Mouse (Mus musculus): ENCODE measurements around the gene U2af1l4. TPM values are rescaled to one million over a fixed set of nuclear protein-coding genes. Genes with fewer than 3 reads are reported as not detected.

Gene U2af1l4
- total and polyA plus RNA-seq, 3 experiments, result 42.5 to 71.2 (median 62.9) TPM

DNA sequence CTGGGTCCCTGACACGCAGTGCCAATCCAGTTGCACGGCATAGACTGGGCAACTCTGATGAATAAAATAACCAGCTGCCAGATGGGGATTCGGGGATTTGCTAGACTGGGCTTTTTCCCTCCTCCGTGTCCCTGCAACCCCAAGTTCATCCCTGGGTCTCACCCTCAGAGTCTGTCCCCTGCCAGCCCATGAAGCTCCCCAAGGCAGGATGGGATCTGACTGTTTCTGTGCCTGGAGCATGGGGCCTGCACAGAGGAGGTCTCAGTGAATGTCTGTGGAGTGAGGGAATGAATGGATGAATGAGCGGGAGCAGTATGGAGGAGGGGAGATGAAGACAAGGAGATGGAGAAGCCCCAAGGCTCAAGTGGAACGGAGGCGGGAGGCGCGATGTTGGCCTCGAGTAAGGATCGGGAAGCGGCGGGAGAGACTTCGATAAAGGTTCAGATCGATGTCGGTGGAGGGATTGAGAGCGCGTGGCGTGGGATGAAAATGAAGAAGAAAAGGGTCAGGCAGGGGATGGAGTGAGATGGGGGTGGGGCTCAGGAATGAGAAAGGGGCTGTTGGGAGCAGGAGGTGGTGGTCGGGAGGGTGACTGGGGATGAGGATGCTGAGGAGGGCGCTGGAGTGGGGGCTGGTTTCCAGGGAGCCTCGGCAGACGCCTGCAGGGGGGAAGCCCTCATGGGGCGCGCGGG is 29.0 kb upstream of the U2af1l4 start:
- Histone ChIP-seq H3K36me3 (replicated peaks) (peaks cover 59% of the 10 kb centered on the region), H3K27me3 (ENCODE audit: insufficient read depth, low read length) (no peaks in the 10 kb centered on the region), H3K4me1 (ENCODE audit: insufficient read depth, low read depth, low read length) (peaks cover 33% of the 10 kb centered on the region), H3K9me3 (replicated peaks) (no peaks in the 10 kb centered on the region), H3K4me3 (ENCODE audit: low read depth, low read length) (peak overlapping the region; percentile 82)
- ATAC-seq (ENCODE audit: extremely low read depth, insufficient number of reproducible peaks, low FRiP score, poor library complexity, severe bottlenecking) (no peak), DNase-seq (ENCODE audit: low spot score) (no peak)
- TF ChIP-seq GATA1 (IDR thresholded peaks at IDR 0.05; ENCODE audit: borderline replicate concordance, low read length) (no peak), GATA2 (IDR thresholded peaks at IDR 0.05; ENCODE audit: borderline replicate concordance, low read depth, low read length) (no peak), CTCF (IDR thresholded peaks at IDR 0.05; ENCODE audit: low read depth, low read length) (no peak), TAL1 (conservative IDR thresholded peaks at IDR 0.05; ENCODE audit: low read depth, low read length) (no peak), POLR2AphosphoS5 (IDR thresholded peaks at IDR 0.05; ENCODE audit: insufficient replicate concordance, low read depth, low read length) (no peak)

DNA sequence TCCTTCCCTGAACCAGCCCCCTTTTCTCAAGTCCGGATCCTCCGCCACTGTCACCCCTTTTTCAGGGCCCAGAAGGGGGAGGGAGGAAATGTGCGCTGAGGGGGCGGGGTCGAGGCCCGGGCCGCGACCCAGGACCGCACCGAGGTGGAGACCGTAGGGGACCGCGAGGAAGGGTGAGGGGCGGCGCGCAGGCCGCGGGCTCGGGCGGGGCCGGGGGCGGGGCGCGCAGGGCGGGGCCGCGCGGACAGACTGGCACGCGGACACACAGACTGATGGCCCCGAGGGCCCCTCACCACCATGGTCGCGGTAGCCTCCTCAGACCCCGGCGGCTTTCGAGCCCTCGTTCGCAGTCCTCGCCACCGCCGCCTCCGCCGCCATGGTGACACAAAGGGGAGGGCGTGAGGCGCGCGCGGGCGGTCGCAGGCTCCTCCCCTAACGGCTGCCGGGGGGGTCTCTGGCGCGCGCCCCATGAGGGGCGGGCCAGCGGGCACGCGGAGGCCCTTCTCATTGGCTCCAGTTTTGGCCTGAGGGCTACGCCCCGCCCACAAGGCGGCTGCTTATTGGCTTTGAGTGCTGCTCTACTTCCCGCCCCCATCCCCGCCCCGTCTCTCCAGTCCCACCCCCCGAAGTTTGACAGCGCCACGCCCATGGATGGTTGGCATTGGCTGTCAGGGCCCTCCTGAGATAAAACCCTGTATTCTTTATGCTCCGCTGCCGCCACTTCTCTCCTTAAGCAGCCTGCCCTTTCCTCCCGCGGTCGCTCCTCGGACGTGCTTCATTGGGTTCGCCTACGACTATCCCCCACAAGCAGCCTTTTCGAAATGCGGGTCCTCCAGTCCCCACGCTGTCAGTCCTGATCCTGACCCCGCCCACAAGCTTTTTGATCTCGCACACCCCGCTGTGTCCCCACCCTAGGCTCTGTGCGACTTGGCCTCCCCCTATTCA is 28.2 kb upstream of the U2af1l4 start, which contains the start of gene Arhgap33:
Gene Arhgap33 (minus strand): TSS at position 428 of the 945 bp plus-strand sequence.
- Histone ChIP-seq H3K9me3 (replicated peaks) (no peaks in the 10 kb centered on the region), H3K4me3 (ENCODE audit: low read depth, low read length) (peak within 1 kb of the TSS; percentile 82), H3K27me3 (ENCODE audit: insufficient read depth, low read length) (no peaks in the 10 kb centered on the region), H3K36me3 (replicated peaks) (peaks cover 59% of the 10 kb centered on the region), H3K4me1 (ENCODE audit: insufficient read depth, low read depth, low read length) (peaks cover 33% of the 10 kb centered on the region)
- ATAC-seq (ENCODE audit: extremely low read depth, insufficient number of reproducible peaks, low FRiP score, poor library complexity, severe bottlenecking), result peak; percentile 93
- peak; percentile 100 for DNase-seq (ENCODE audit: low spot score)
- TF ChIP-seq CTCF (IDR thresholded peaks at IDR 0.05; ENCODE audit: low read depth, low read length) (no peak), TAL1 (conservative IDR thresholded peaks at IDR 0.05; ENCODE audit: low read depth, low read length) (no peak), GATA2 (IDR thresholded peaks at IDR 0.05; ENCODE audit: borderline replicate concordance, low read depth, low read length) (no peak), POLR2AphosphoS5 (IDR thresholded peaks at IDR 0.05; ENCODE audit: insufficient replicate concordance, low read depth, low read length) (no peak), GATA1 (IDR thresholded peaks at IDR 0.05; ENCODE audit: borderline replicate concordance, low read length) (no peak)

DNA sequence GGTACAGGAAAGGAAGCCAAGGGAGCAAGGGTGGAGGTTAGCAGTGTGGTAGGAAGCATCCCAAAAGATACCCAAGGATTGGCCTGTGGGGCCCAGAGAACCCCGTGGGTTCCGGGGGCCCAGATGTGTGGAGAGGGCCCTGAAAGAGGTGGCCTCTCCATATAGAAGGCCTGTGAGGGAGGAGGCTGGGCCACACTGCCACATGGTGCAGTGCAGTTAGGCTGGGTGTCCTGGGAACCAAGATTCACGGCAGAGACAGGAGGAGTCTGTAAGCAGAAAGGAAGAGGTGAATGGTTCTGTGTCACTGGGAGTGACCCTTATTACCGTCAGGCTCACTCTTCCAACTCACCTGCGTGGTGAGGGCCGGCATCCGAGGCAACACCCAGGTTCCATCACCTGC is 22.5 kb upstream of the U2af1l4 start:
- Histone ChIP-seq H3K4me3 (ENCODE audit: low read depth, low read length) (no peak overlapping the region), H3K36me3 (replicated peaks) (peaks cover 60% of the 10 kb centered on the region), H3K4me1 (ENCODE audit: insufficient read depth, low read depth, low read length) (peaks cover 28% of the 10 kb centered on the region), H3K9me3 (replicated peaks) (no peaks in the 10 kb centered on the region), H3K27me3 (ENCODE audit: insufficient read depth, low read length) (no peaks in the 10 kb centered on the region)
- TF ChIP-seq GATA2 (IDR thresholded peaks at IDR 0.05; ENCODE audit: borderline replicate concordance, low read depth, low read length) (no peak), TAL1 (conservative IDR thresholded peaks at IDR 0.05; ENCODE audit: low read depth, low read length) (no peak), GATA1 (IDR thresholded peaks at IDR 0.05; ENCODE audit: borderline replicate concordance, low read length) (no peak), POLR2AphosphoS5 (IDR thresholded peaks at IDR 0.05; ENCODE audit: insufficient replicate concordance, low read depth, low read length) (no peak), CTCF (IDR thresholded peaks at IDR 0.05; ENCODE audit: low read depth, low read length) (no peak)
- no peak for ATAC-seq (ENCODE audit: extremely low read depth, insufficient number of reproducible peaks, low FRiP score, poor library complexity, severe bottlenecking)
- DNase-seq (ENCODE audit: low spot score), result no peak

DNA sequence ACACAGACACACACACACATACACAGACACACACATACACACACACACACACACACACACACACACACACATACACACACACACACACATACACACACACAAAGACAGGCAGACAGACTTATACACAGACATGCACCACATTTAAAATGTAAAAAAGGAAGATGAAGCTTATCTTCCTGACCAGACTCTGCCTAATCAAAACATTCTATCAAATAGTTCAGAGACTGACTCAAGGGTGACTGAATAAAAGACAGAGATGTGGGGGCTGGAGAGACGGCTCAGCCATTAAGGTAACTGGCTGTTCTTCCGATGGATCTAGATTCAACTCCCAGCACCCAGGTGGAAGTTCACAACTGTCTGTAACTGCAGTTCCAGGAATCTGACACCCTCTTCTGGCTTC is 18.8 kb upstream of the U2af1l4 start:
- no peak overlapping the region for H3K4me3 ChIP-seq (ENCODE audit: low read depth, low read length)
- DNase-seq (ENCODE audit: low spot score) (peak; percentile 58), ATAC-seq (ENCODE audit: extremely low read depth, insufficient number of reproducible peaks, low FRiP score, poor library complexity, severe bottlenecking) (peak; percentile 84)
- no peaks in the 10 kb centered on the region for H3K27me3 ChIP-seq (ENCODE audit: insufficient read depth, low read length)
- H3K4me1 ChIP-seq (ENCODE audit: insufficient read depth, low read depth, low read length), result peaks cover 30% of the 10 kb centered on the region
- peaks cover 73% of the 10 kb centered on the region for H3K36me3 ChIP-seq (replicated peaks)
- no peaks in the 10 kb centered on the region for H3K9me3 ChIP-seq (replicated peaks)
- peak; percentile 69 for TF ChIP-seq TAL1 (conservative IDR thresholded peaks at IDR 0.05; ENCODE audit: low read depth, low read length)
- no peak for TF ChIP-seq POLR2AphosphoS5 (IDR thresholded peaks at IDR 0.05; ENCODE audit: insufficient replicate concordance, low read depth, low read length)

DNA sequence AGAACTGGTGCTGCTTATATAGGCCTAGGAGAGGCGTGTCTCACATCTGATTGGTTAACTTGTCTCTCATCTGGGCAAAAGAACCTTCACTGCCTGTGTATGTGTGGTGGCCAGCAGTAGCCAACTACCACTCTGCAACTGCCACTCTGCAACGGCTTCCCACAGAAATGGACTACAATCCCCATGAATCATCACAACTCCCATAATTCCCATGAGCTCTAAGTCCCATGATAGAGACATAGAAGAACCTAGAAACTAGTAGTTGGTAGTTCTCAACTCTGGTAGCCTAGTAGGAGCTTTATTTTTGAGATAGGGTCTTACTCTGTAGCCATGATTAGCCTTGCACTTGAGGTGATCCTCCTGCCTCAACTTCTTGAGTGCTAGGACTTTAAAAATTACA is 13.2 kb upstream of the U2af1l4 start:
- ATAC-seq (ENCODE audit: extremely low read depth, insufficient number of reproducible peaks, low FRiP score, poor library complexity, severe bottlenecking), result no peak

DNA sequence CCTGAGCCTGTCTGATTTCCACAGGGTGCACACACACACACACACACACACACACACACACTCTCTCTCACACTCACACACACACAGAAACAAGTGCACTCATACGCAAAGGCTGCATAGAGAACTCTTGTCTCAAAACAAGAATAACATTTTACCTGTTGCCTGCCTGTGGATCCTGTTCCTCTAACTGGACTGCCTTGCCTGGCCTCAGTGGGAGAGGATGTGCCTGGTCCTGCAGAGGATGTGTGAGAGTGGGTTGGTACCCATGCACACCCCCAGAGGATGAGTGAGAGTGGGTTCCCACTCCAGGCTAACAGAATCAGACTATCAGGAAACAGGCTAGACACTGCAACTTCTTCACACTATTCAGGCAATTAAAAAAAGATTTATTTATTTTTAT is 12.5 kb upstream of the U2af1l4 start:
- no peak for ATAC-seq (ENCODE audit: extremely low read depth, insufficient number of reproducible peaks, low FRiP score, poor library complexity, severe bottlenecking)
- no peaks in the 10 kb centered on the region for H3K9me3 ChIP-seq (replicated peaks)
- peaks cover 66% of the 10 kb centered on the region for H3K36me3 ChIP-seq (replicated peaks)
- H3K4me1 ChIP-seq (ENCODE audit: insufficient read depth, low read depth, low read length), result peaks cover 43% of the 10 kb centered on the region
- no peaks in the 10 kb centered on the region for H3K27me3 ChIP-seq (ENCODE audit: insufficient read depth, low read length)
- TF ChIP-seq GATA1 (IDR thresholded peaks at IDR 0.05; ENCODE audit: borderline replicate concordance, low read length) (no peak), POLR2AphosphoS5 (IDR thresholded peaks at IDR 0.05; ENCODE audit: insufficient replicate concordance, low read depth, low read length) (no peak), TAL1 (conservative IDR thresholded peaks at IDR 0.05; ENCODE audit: low read depth, low read length) (no peak)
- no peak overlapping the region for H3K4me3 ChIP-seq (ENCODE audit: low read depth, low read length)
- DNase-seq (ENCODE audit: low spot score), result no peak

More for the DNA sequence above, 13.2 kb upstream of the U2af1l4 start:
- Histone ChIP-seq H3K27me3 (ENCODE audit: insufficient read depth, low read length) (no peaks in the 10 kb centered on the region), H3K36me3 (replicated peaks) (peaks cover 62% of the 10 kb centered on the region), H3K4me3 (ENCODE audit: low read depth, low read length) (no peak overlapping the region), H3K4me1 (ENCODE audit: insufficient read depth, low read depth, low read length) (peaks cover 48% of the 10 kb centered on the region), H3K9me3 (replicated peaks) (no peaks in the 10 kb centered on the region)
- no peak for DNase-seq (ENCODE audit: low spot score)
- TF ChIP-seq GATA1 (IDR thresholded peaks at IDR 0.05; ENCODE audit: borderline replicate concordance, low read length) (no peak), GATA2 (IDR thresholded peaks at IDR 0.05; ENCODE audit: borderline replicate concordance, low read depth, low read length) (no peak), TAL1 (conservative IDR thresholded peaks at IDR 0.05; ENCODE audit: low read depth, low read length) (no peak), POLR2AphosphoS5 (IDR thresholded peaks at IDR 0.05; ENCODE audit: insufficient replicate concordance, low read depth, low read length) (no peak), CTCF (IDR thresholded peaks at IDR 0.05; ENCODE audit: low read depth, low read length) (no peak)
